Mouse (Mus musculus) testis, adult 2 months (tissue): ENCODE data around the gene Cldn15.

ENCODE experiments used
- CTCF ChIP-seq: fragments of 200-500 bp; IDR thresholded peaks from 2 replicates; pipeline ENCODE4 v1.5.1; 2012; ENCODE audit warnings: low read depth, mild to moderate bottlenecking, inconsistent platforms, low read length, moderate library complexity; ENCODE audit not compliant: control insufficient read depth, insufficient read depth, insufficient replicate concordance
- POLR2A ChIP-seq: fragments of 200-500 bp; IDR thresholded peaks from 2 replicates; pipeline ENCODE4 v1.6.1; 2012; ENCODE audit warnings: low read depth, mild to moderate bottlenecking, inconsistent platforms, low read length, moderate library complexity; ENCODE audit not compliant: control insufficient read depth

DNA sequence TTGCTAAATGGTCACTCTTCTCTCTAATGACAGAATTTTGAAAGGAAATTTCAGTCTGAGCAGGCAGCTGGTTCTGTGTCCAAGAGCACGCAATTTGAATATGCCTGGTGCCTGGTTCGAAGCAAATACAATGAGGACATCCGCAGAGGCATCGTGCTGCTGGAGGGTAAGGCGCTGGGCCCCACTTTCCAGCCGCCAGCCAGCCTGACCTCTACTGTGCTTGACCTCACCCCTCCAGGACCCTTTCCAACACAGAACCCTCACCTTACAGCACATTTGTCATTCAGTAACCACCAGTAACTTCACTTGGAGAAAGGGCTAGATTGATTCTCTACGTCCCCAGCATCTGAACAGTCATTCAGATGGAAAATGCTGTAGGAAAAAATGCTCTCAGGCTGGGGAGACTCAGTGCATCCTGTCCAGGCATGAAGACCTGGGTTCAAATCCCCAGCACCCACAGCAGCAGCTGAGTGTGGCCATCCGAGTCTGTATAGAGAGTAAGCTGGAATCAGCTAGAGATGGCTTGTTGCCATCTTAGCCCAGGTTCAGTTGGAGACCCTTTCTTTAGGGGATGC lies 3.4 kb upstream of the Cldn15 start:
- no peak for TF ChIP-seq POLR2A
- no peak for TF ChIP-seq CTCF
